Mouse (Mus musculus) limb, embryonic 11.5 days (tissue): ENCODE data around the gene Mpz. TPM values are rescaled to one million over a fixed set of nuclear protein-coding genes. Genes with fewer than 3 reads are reported as not detected.

Experiments used
- ATAC-seq: fragments of 200-750 bp; cut with Nextera tagmentation; 2 replicates; pipeline ENCODE4 v1.8.0; 2017; ENCODE audit warnings: low read depth; ENCODE audit not compliant: insufficient number of reproducible peaks, low FRiP score, low TSS enrichment
- DNase-seq: peaks from one replicate; pipeline ENCODE4 v3.0.0-alpha.2; 2015; ENCODE audit warnings: low spot score
- H3K27ac ChIP-seq: fragments of 300-500 bp; sonication (generic); replicated peaks from 2 replicates; pipeline ENCODE4 v1.5.1; 2014; ENCODE audit warnings: low read depth, mild to moderate bottlenecking, low read length
- H3K27me3 ChIP-seq: fragments of 300-500 bp; sonication (generic); 2 replicates; pipeline ENCODE4 v1.6.1; 2014; ENCODE audit warnings: mild to moderate bottlenecking, low read length, mixed read lengths; ENCODE audit not compliant: control insufficient read depth, insufficient read depth
- H3K36me3 ChIP-seq: fragments of 300-500 bp; sonication (generic); 2 replicates; pipeline ENCODE4 v1.6.1; 2014; ENCODE audit warnings: mild to moderate bottlenecking, low read length, moderate library complexity, mixed read lengths; ENCODE audit not compliant: control insufficient read depth, insufficient read depth
- H3K4me1 ChIP-seq: fragments of 300-500 bp; sonication (generic); 2 replicates; pipeline ENCODE4 v1.6.1; 2014; ENCODE audit warnings: low read length, mixed read lengths; ENCODE audit not compliant: control insufficient read depth, insufficient read depth
- H3K4me2 ChIP-seq: fragments of 300-500 bp; sonication (generic); 2 replicates; pipeline ENCODE4 v1.6.1; 2014; ENCODE audit warnings: low read depth, mild to moderate bottlenecking, moderate library complexity; ENCODE audit not compliant: severe bottlenecking
- H3K4me3 ChIP-seq: fragments of 300-500 bp; sonication (generic); 2 replicates; pipeline ENCODE4 v1.5.1; 2014; ENCODE audit warnings: low read depth, low read length
- H3K9ac ChIP-seq: fragments of 300-500 bp; sonication (generic); 2 replicates; pipeline ENCODE4 v1.6.1; 2014; ENCODE audit warnings: mild to moderate bottlenecking, low read length
- H3K9me3 ChIP-seq: fragments of 300-500 bp; sonication (generic); 2 replicates; pipeline ENCODE4 v1.6.1; 2016; ENCODE audit warnings: low read length; ENCODE audit not compliant: control insufficient read depth
- WGBS: fragments of 180-500 bp; shearing (Covaris S2); extraction: QIAGEN DNeasy Blood & Tissue Kit; methylation state at CpG from one replicate; pipeline ENCODE4 v1.1.7; 2014; 5-methylcytosine and 5-hydroxymethylcytosine counted together
- polyA plus RNA-seq: library from polyadenylated mRNA; unstranded; fragments of >200 nt; fragmentation: Nextera tagmentation; extraction: Ambion mirVana; gene quantifications from 2 replicates; pipeline ENCODE4 v1.2.1, GENCODE M21; 2014

Mpz gene
- polyA plus RNA-seq, 1 experiment from 2014 or later: 0.68 TPM

DNA sequence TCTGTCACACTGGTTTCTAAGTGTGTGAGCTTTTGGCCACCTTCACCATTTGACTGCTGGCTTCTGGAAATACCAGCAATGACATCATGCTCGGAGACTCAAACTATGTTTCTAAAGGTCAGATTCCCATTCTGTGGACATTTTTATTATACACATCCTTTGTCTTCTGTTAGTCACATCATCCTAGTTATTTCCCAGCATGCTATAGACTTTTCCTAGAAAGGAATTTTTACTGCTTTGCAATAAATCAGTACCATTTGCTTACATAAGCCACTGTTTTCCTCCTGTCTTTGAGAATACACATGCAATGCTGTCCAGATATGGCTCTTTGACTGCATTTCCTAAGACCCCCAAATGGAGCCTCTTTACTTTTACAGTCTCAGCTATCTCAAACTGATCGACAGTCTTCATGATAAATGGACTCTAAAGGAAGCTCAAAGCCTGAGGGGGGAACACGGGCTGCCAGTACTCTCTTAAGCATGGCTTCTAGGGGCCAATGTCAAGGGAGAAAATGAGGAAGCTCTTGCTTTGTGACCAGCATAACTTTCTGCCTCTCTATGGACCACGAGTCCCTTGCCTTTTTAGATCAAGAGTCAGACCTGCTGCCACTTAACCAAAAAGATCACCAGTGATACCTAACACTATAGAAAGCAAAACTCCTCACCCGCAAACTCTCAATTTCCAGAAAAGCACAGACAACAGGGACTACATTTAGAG lies 15.3 kb downstream of the Mpz start:
- no peak overlapping the region for H3K9ac ChIP-seq
- no peaks in the 10 kb centered on the region for H3K4me1 ChIP-seq
- H3K4me2 ChIP-seq: no peak overlapping the region
- no peaks in the 10 kb centered on the region for H3K27me3 ChIP-seq
- ATAC-seq (no peak), DNase-seq (no peak)
- H3K36me3 ChIP-seq: no peaks in the 10 kb centered on the region
- no peak overlapping the region for H3K4me3 ChIP-seq
- 75% methylated on average over 5 of the region's 5 CpGs for WGBS
- no peaks in the 10 kb centered on the region for H3K9me3 ChIP-seq
- H3K27ac ChIP-seq: no peak overlapping the region

GRCm38 (mm10) chr1:171168906-171169305 lies 18.4 kb downstream of the Mpz start:
- ATAC-seq (no peak), DNase-seq (no peak)
- Histone ChIP-seq H3K27me3 (no peaks in the 10 kb centered on the region), H3K9ac (no peak overlapping the region), H3K4me3 (no peak overlapping the region), H3K4me1 (no peaks in the 10 kb centered on the region), H3K9me3 (no peaks in the 10 kb centered on the region), H3K27ac (no peak overlapping the region), H3K36me3 (no peaks in the 10 kb centered on the region), H3K4me2 (no peak overlapping the region)
- WGBS: 88% methylated on average over 12 of the region's 12 CpGs

DNA sequence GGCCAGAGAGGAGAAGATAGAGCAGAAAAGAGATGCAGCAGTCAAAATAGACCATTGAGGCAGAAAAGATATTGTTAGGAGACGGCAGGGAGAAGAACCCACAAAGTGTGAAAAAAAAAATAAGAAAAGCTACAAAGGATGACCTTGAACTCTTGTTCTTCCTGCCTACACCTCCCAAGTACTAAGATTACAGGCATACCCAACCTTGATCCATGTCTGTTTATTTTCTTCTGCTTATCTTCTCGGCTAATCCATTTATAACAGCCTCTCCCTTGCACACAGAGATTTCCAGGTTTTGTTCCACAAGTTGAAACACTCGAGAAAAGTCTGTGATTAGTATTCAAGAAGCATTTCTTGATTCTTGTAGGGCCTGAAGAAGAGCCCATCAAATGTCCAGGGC lies 19.4 kb downstream of the Mpz start:
- ATAC-seq (no peak), DNase-seq (no peak)
- Histone ChIP-seq H3K27ac (no peak overlapping the region), H3K4me3 (no peak overlapping the region), H3K9ac (no peak overlapping the region), H3K4me1 (no peaks in the 10 kb centered on the region), H3K36me3 (no peaks in the 10 kb centered on the region), H3K27me3 (no peaks in the 10 kb centered on the region), H3K9me3 (no peaks in the 10 kb centered on the region), H3K4me2 (no peak overlapping the region)
- 72% methylated on average over 3 of the region's 3 CpGs for WGBS

DNA sequence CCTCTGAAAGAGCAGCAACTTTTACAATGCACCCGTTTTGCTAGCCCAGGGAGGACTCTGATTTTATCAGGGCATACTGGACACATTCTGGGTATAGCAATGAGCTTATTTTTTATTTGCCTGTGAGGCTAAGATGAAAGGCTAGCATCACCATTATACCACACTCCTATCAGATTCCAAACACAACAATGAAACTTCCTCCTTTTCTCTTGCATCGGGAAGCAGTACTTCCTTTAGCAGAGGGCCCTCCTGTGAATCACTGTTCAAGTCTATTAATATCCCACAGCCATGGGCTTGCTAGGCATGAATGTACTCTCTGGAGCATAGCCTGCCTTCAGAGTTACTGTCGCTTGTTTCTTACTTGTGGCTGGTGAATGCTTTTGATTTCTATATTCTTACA lies 20.6 kb downstream of the Mpz start:
- H3K4me3 ChIP-seq: no peak overlapping the region
- H3K27ac ChIP-seq: no peak overlapping the region
- H3K4me1 ChIP-seq: no peaks in the 10 kb centered on the region
- DNase-seq (no peak), ATAC-seq (no peak)
- no peak overlapping the region for H3K4me2 ChIP-seq
- WGBS: 75% methylated on average over 3 of the region's 3 CpGs
- H3K9ac ChIP-seq: no peak overlapping the region
- no peaks in the 10 kb centered on the region for H3K36me3 ChIP-seq
- no peaks in the 10 kb centered on the region for H3K9me3 ChIP-seq
- no peaks in the 10 kb centered on the region for H3K27me3 ChIP-seq

DNA sequence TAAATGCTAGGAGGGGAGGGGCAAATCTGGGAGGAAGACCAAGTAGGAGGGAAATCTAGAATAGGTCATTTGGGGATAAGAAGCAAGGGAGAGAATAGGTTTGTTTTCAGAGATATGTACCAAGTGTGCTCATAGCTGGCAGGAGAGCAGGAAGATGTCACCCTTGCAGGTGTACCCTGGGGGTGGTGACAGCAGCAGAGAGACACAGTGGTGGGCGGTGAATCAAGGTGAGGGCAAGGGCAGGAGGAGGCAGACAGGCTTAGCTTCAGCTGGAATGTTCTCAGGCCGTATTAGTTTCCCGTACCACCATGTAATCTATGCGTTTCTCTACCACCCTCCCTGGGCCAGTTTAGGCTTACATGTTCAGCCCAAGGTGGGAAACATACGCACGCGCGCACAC lies 22.3 kb downstream of the Mpz start:
- H3K4me1 ChIP-seq: no peaks in the 10 kb centered on the region
- 95% methylated on average over 8 of the region's 8 CpGs for WGBS
- H3K9me3 ChIP-seq: no peaks in the 10 kb centered on the region
- no peak overlapping the region for H3K4me3 ChIP-seq
- H3K36me3 ChIP-seq: no peaks in the 10 kb centered on the region
- no peak overlapping the region for H3K27ac ChIP-seq
- ATAC-seq: no peak
- H3K4me2 ChIP-seq: no peak overlapping the region
- H3K9ac ChIP-seq: no peak overlapping the region
- DNase-seq: no peak
- H3K27me3 ChIP-seq: no peaks in the 10 kb centered on the region

DNA sequence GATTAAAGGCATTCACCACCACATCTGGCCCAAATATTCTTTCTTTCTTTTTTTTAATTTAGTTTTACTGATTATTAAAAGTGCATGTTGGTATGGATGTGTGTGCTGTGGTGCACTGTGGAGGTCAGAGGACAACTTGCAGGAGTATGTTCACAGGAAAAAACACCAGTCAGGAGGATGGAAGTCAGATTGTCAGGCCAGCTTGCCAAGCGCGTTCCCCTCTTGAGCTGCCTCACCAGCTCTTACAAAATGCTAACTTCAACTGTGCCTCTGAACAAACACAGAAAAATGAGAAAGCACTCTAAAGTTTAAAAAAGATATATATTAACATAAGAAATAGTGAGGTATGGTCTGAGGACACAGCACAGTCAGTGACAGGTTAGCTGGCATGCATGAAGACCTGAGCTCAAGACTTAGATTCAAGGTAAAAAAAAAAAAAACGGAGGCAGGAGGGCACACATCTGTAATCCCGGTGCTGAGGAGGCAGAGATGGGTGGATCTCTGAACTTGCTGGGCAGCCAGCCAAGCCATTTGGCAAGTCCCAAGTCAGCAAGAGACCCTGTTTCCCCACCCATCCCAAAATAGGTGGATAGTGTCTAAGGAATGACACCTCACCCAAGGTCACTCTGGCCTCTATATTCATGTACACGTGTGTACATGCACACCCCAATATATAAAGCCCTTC lies 29.1 kb downstream of the Mpz start:
- DNase-seq (no peak), ATAC-seq (no peak)
- Histone ChIP-seq H3K9ac (no peak overlapping the region), H3K27ac (no peak overlapping the region), H3K4me2 (no peak overlapping the region), H3K4me1 (no peaks in the 10 kb centered on the region), H3K27me3 (no peaks in the 10 kb centered on the region), H3K36me3 (no peaks in the 10 kb centered on the region), H3K4me3 (no peak overlapping the region), H3K9me3 (no peaks in the 10 kb centered on the region)
- 78% methylated on average over 5 of the region's 5 CpGs for WGBS

- ATAC-seq (no peak), DNase-seq (no peak)
- Histone ChIP-seq H3K9me3 (no peaks in the 10 kb centered on the region), H3K4me2 (no peak overlapping the region), H3K9ac (no peak overlapping the region), H3K4me1 (no peaks in the 10 kb centered on the region), H3K27ac (no peak overlapping the region), H3K27me3 (no peaks in the 10 kb centered on the region), H3K4me3 (no peak overlapping the region), H3K36me3 (no peaks in the 10 kb centered on the region)
- 81% methylated on average over 3 of the region's 3 CpGs for WGBS
Observed at GRCm38 (mm10) chr1:171183025-171183424, 32.5 kb downstream of the Mpz start.

- no peak for DNase-seq
- Histone ChIP-seq H3K4me1 (0 out of 2 replicates have a peak, but pooled peaks cover 2% of the 10 kb centered on the region), H3K36me3 (no peaks in the 10 kb centered on the region), H3K4me2 (no peak overlapping the region), H3K27me3 (no peaks in the 10 kb centered on the region), H3K9me3 (no peaks in the 10 kb centered on the region), H3K27ac (no peak overlapping the region), H3K9ac (no peak overlapping the region), H3K4me3 (no peak overlapping the region)
- WGBS: 71% methylated on average over 3 of the region's 3 CpGs
- ATAC-seq: no peak
Observed at GRCm38 (mm10) chr1:171183620-171184019, 33.1 kb downstream of the Mpz start.
